Comparison of ENCODE assay signal across 13 mouse cellular contexts in genomic region chr17:26490910-26491309, GRCm38 (mm10).
DNase-seq lines count a peak whose midpoint lies in the region; ATAC-seq and TF ChIP-seq lines count a peak whose summit lies in the region.
"Had no signal": no experiment of that assay in that cellular context is flagged by ENCODE, and none has a peak within 500 bp of the region (broad histone marks: within the 10 kb centered on the region; RNA-seq: fewer than 3 reads in every experiment).

No protein-coding gene starts in this region.

- no peaks in the 10 kb centered on the region for H3K27me3 ChIP-seq in heart, embryonic 11.5 days (ENCODE audit: control insufficient read depth, insufficient read depth, low read length)
- no peaks in the 10 kb centered on the region for H3K27me3 ChIP-seq in limb, embryonic 14.5 days (ENCODE audit: control insufficient read depth, insufficient read depth, low read length)
- H3K27me3 ChIP-seq: hindbrain, embryonic 15.5 days; lung, embryonic 15.5 days had no signal

- H3K9ac ChIP-seq in heart, embryonic 11.5 days (ENCODE audit: low read depth, low read length): no peak overlapping the region
- no peak overlapping the region for H3K9ac ChIP-seq in limb, embryonic 14.5 days (ENCODE audit: low read depth, low read length, severe bottlenecking)
- H3K9ac ChIP-seq: forebrain, postnatal 0 days; hindbrain, embryonic 15.5 days; lung, embryonic 15.5 days had no signal

- no peak overlapping the region for H3K4me3 ChIP-seq in heart, embryonic 11.5 days (ENCODE audit: low read depth, low read length)
- H3K4me3 ChIP-seq in limb, embryonic 14.5 days (replicated peaks; ENCODE audit: low read length): no peak overlapping the region
- H3K4me3 ChIP-seq: hindbrain, embryonic 15.5 days; lung, embryonic 15.5 days had no signal

- no peak overlapping the region for H3K4me2 ChIP-seq in heart, embryonic 11.5 days
- no peak overlapping the region for H3K4me2 ChIP-seq in limb, embryonic 14.5 days (replicated peaks; ENCODE audit: low read depth, low read length, severe bottlenecking)
- H3K4me2 ChIP-seq: hindbrain, embryonic 15.5 days; lung, embryonic 15.5 days had no signal

- no peaks in the 10 kb centered on the region for H3K36me3 ChIP-seq in heart, embryonic 11.5 days (ENCODE audit: control insufficient read depth, insufficient read depth, low read length)
- no peaks in the 10 kb centered on the region for H3K36me3 ChIP-seq in limb, embryonic 14.5 days (ENCODE audit: control insufficient read depth, insufficient read depth, low read length)
- H3K36me3 ChIP-seq: hindbrain, embryonic 15.5 days; lung, embryonic 15.5 days had no signal

- H3K4me1 ChIP-seq in heart, embryonic 11.5 days (ENCODE audit: control insufficient read depth, insufficient read depth, low read length): peaks cover 20% of the 10 kb centered on the region
- no peaks in the 10 kb centered on the region for H3K4me1 ChIP-seq in limb, embryonic 14.5 days (ENCODE audit: control insufficient read depth, insufficient read depth, low read length)
- H3K4me1 ChIP-seq: hindbrain, embryonic 15.5 days had no signal

- 0 out of 2 replicates have a peak, but pooled peaks have one; percentile 14 for ATAC-seq in heart, embryonic 11.5 days (replicated peaks; ENCODE audit: insufficient number of reproducible peaks, low FRiP score, low TSS enrichment)
- no peak for ATAC-seq in limb, embryonic 14.5 days (ENCODE audit: low FRiP score, low read depth)
- ATAC-seq: forebrain, postnatal 0 days; midbrain, embryonic 16.5 days had no signal

- peak overlapping the region; percentile 64 for H3K27ac ChIP-seq in heart, embryonic 11.5 days (ENCODE audit: low read depth, low read length)
- H3K27ac ChIP-seq in limb, embryonic 14.5 days (replicated peaks; ENCODE audit: low read depth, low read length): 0 out of 2 replicates have a peak overlapping the region, but pooled peaks have one; percentile 19
- H3K27ac ChIP-seq: hindbrain, embryonic 15.5 days; lung, embryonic 15.5 days had no signal

- peaks cover 3% of the 10 kb centered on the region; the same call in 1 of the 2 replicates for H3K9me3 ChIP-seq in heart, embryonic 11.5 days (replicated peaks; ENCODE audit: control insufficient read depth, low read length)
- no peaks in the 10 kb centered on the region for H3K9me3 ChIP-seq in limb, embryonic 14.5 days (ENCODE audit: control insufficient read depth, low read length)
- H3K9me3 ChIP-seq: hindbrain, embryonic 15.5 days had no signal

- TF ChIP-seq POLR2A in limb, embryonic 14.5 days (IDR thresholded peaks at IDR 0.05; ENCODE audit: borderline replicate concordance, extremely low read depth, insufficient read depth, insufficient read length): no peak

- DNase-seq in heart, adult 11 months: peak; percentile 98
- DNase-seq in heart, postnatal 25 days (ENCODE audit: low spot score): no peak
- DNase-seq in brain, adult 2 months (ENCODE audit: low read depth, low spot score): peak; percentile 62
- no peak for DNase-seq in limb, embryonic 14.5 days (ENCODE audit: low spot score)
- no peak for DNase-seq in thymus, postnatal 10 days (ENCODE audit: low spot score in 2 of 2)
- no peak for DNase-seq in neural tube, embryonic 10.5 days (ENCODE audit: extremely low spot score, low spot score)
- DNase-seq: cerebellum, postnatal 10 days; forebrain, postnatal 0 days; right cerebral cortex, postnatal 4 days had no signal

- WGBS in heart, embryonic 11.5 days (ENCODE audit: insufficient replicate concordance): 23% methylated on average over 2 of the region's 2 CpGs
- 37% methylated on average over 2 of the region's 2 CpGs for WGBS in limb, embryonic 14.5 days

- intact Hi-C loops in heart, postnatal 25 days (cut with DNase I): no loop called here

Comparison
In these comparisons a context has a peak if more than half of its experiments do, and no peak if none do; other contexts are left out.
1. DNase-seq: peak in heart, adult 11 months (single experiment) and brain, adult 2 months (single experiment); none in heart, postnatal 25 days (single experiment), limb, embryonic 14.5 days (single experiment), thymus, postnatal 10 days (0 of 2) and neural tube, embryonic 10.5 days (single experiment).